In the genomic region with DNA sequence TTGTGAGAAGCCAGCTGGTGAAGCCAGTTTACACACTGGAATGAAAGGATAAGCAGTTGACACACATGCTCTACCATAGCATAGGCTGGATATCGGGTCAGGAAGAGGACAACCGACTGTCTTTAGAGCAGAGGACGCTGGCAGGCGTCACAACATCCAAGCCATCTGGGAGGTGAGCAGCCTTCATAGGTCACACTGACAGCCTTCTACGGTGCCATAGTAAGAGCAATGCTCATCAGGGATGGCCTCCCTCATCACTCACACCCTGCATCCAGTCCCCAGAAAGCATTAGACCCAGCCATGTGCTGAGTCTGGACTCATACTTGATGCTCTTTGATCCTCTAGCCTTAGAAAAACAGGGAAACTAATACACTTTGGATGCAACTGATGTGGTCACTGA, we compare ENCODE assay signal across 28 mouse cellular contexts. TPM values are rescaled to one million over a fixed set of nuclear protein-coding genes. Genes with fewer than 3 reads are reported as not detected.
"Had no signal": no experiment of that assay in that cellular context is flagged by ENCODE, and none has a peak within 500 bp of the region (broad histone marks: within the 10 kb centered on the region; RNA-seq: fewer than 3 reads in every experiment).

No protein-coding gene starts in this region.

- DNase-seq: kidney, adult 11 months; kidney, adult 8-10 months; kidney, postnatal 10 days; kidney, postnatal 36 days; layer of hippocampus, postnatal 36 days; liver, embryonic 13.5 days; right cerebral cortex, adult 18-20 months; right cerebral cortex, postnatal 14 days; right cerebral cortex, postnatal 4 days; thymus, adult 18-20 months; thymus, postnatal 36 days had no signal

- H3K9me3 ChIP-seq: kidney, embryonic 15.5 days; midbrain, embryonic 12.5 days; midbrain, embryonic 15.5 days; neural tube, embryonic 12.5 days; neural tube, embryonic 15.5 days had no signal

- H3K4me1 ChIP-seq: liver, embryonic 13.5 days; midbrain, embryonic 12.5 days; midbrain, embryonic 15.5 days; neural tube, embryonic 12.5 days had no signal

- H3K4me2 ChIP-seq: kidney, embryonic 15.5 days; liver, embryonic 13.5 days; midbrain, embryonic 12.5 days; midbrain, embryonic 15.5 days; neural tube, embryonic 12.5 days; neural tube, embryonic 15.5 days had no signal

- H3K27ac ChIP-seq: hindbrain, postnatal 0 days; kidney, embryonic 15.5 days; left cerebral cortex, adult 2 months; liver, embryonic 13.5 days; midbrain, embryonic 12.5 days; midbrain, embryonic 15.5 days; neural tube, embryonic 12.5 days; neural tube, embryonic 15.5 days had no signal

- ATAC-seq: hindbrain, postnatal 0 days; inflammation-experienced regulatory T-cells, adult 6 months; midbrain, embryonic 15.5 days had no signal

- H3K36me3 ChIP-seq: kidney, embryonic 15.5 days; liver, embryonic 13.5 days; midbrain, embryonic 12.5 days; midbrain, embryonic 15.5 days; neural tube, embryonic 12.5 days; neural tube, embryonic 15.5 days had no signal

- H3K9ac ChIP-seq: kidney, embryonic 15.5 days; liver, embryonic 13.5 days; midbrain, embryonic 12.5 days; midbrain, embryonic 15.5 days; neural tube, embryonic 12.5 days; neural tube, embryonic 15.5 days had no signal

- H3K4me3 ChIP-seq: kidney, embryonic 15.5 days; left cerebral cortex, adult 2 months; liver, embryonic 13.5 days; midbrain, embryonic 12.5 days; midbrain, embryonic 15.5 days; neural tube, embryonic 12.5 days; neural tube, embryonic 15.5 days had no signal

- H3K27me3 ChIP-seq: kidney, embryonic 15.5 days; liver, embryonic 13.5 days; midbrain, embryonic 12.5 days; midbrain, embryonic 15.5 days; neural tube, embryonic 12.5 days; neural tube, embryonic 15.5 days had no signal

RNA-seq across cellular contexts. Expression of a gene that starts 3.7 kb away (rescaled TPM):
- total RNA-seq: hindbrain, postnatal 0 days; layer of hippocampus, adult 8-10 months; layer of hippocampus, postnatal 10 days; left cerebral cortex, postnatal 36 days; liver, adult 2 months had no signal
- polyA plus RNA-seq: hindbrain, postnatal 0 days; inflammation-experienced regulatory T-cells, adult 6 months; kidney, embryonic 15.5 days; limb, embryonic 11.5 days; limb, embryonic 14.5 days; liver, adult 2 months; liver, embryonic 13.5 days; liver, embryonic 16.5 days; midbrain, embryonic 12.5 days; neural tube, embryonic 12.5 days; neural tube, embryonic 15.5 days; stomach, embryonic 14.5 days; urinary bladder, adult 2 months had no signal
